Mouse (Mus musculus) myocyte (in vitro differentiated cells): ENCODE results near the gene Dupd1. TPM values are rescaled to one million over a fixed set of nuclear protein-coding genes. Genes with fewer than 3 reads are reported as not detected.

ENCODE experiments used
- H3K27me3 ChIP-seq: one replicate; pipeline ENCODE4 v1.6.1; 2011; ENCODE audit not compliant: control insufficient read depth, insufficient read depth, insufficient read length
- H3K36me3 ChIP-seq: one replicate; pipeline ENCODE4 v1.6.1; 2011; ENCODE audit not compliant: control insufficient read depth, insufficient read depth
- H3K4me2 ChIP-seq: one replicate; pipeline ENCODE4 v1.6.1; 2011; ENCODE audit warnings: low read depth, control low read depth
- H3K4me3 ChIP-seq: one replicate; pipeline ENCODE4 v1.5.1; 2011; ENCODE audit warnings: mild to moderate bottlenecking, control low read depth, moderate library complexity
- H3K79me2 ChIP-seq: one replicate; pipeline ENCODE4 v1.6.1; 2011; ENCODE audit not compliant: control insufficient read depth, insufficient read depth
- H3ac ChIP-seq: one replicate; pipeline ENCODE4 v1.6.1; 2011; ENCODE audit not compliant: control insufficient read depth, insufficient read length
- CEBPB ChIP-seq: IDR thresholded peaks from 2 replicates; pipeline ENCODE4 v1.6.1; 2011; ENCODE audit warnings: mild to moderate bottlenecking, moderate library complexity; ENCODE audit not compliant: poor library complexity, insufficient read depth, severe bottlenecking
- E2F4 ChIP-seq: IDR thresholded peaks from one replicate; pipeline ENCODE4 v1.6.1; 2011; ENCODE audit warnings: mild to moderate bottlenecking, control low read depth, moderate library complexity; ENCODE audit not compliant: insufficient read depth
- MAX ChIP-seq: IDR thresholded peaks from one replicate; pipeline ENCODE4 v1.6.1; 2011; ENCODE audit warnings: low read depth, mild to moderate bottlenecking, control low read depth
- MYOD1 ChIP-seq, 3 experiments: IDR thresholded peaks; one replicate each; pipeline ENCODE4 v1.6.1; 2011; ENCODE audit warnings: control low read depth in 2 of 3, low read depth in 2 of 3, mild to moderate bottlenecking in 2 of 3, moderate library complexity in 1 of 3; ENCODE audit not compliant: insufficient read length in 2 of 3, control insufficient read depth in 1 of 3
- MYOG ChIP-seq, 3 experiments: IDR thresholded peaks; one replicate each; pipeline ENCODE4 v1.6.1; 2011; ENCODE audit warnings: control low read depth in 2 of 3, low read depth in 2 of 3, mild to moderate bottlenecking in 2 of 3; ENCODE audit not compliant: insufficient read length in 2 of 3, control insufficient read depth in 1 of 3, insufficient read depth in 1 of 3
- POLR2A ChIP-seq: IDR thresholded peaks from one replicate; pipeline ENCODE4 v1.6.1; 2011; ENCODE audit warnings: low read depth, mild to moderate bottlenecking, control low read depth, moderate library complexity; ENCODE audit not compliant: insufficient read length
- POLR2AphosphoS2 ChIP-seq: IDR thresholded peaks from one replicate; pipeline ENCODE4 v1.6.1; 2011; ENCODE audit warnings: low read depth, control low read depth; ENCODE audit not compliant: insufficient read length
- REST ChIP-seq: IDR thresholded peaks from one replicate; pipeline ENCODE4 v1.6.1; 2011; ENCODE audit warnings: mild to moderate bottlenecking, control low read depth, moderate library complexity; ENCODE audit not compliant: insufficient read depth, insufficient read length
- SRF ChIP-seq: IDR thresholded peaks from one replicate; pipeline ENCODE4 v1.6.1; 2011; ENCODE audit warnings: low read depth; ENCODE audit not compliant: control insufficient read depth, insufficient read length
- TCF12 ChIP-seq: IDR thresholded peaks from one replicate; pipeline ENCODE4 v1.6.1; 2011; ENCODE audit warnings: mild to moderate bottlenecking, control low read depth; ENCODE audit not compliant: poor library complexity, insufficient read depth, severe bottlenecking
- TCF3 ChIP-seq: IDR thresholded peaks from one replicate; pipeline ENCODE4 v1.6.1; 2011; ENCODE audit warnings: low read depth, control low read depth; ENCODE audit not compliant: insufficient read length
- USF1 ChIP-seq: IDR thresholded peaks from one replicate; pipeline ENCODE4 v1.6.1; 2011; ENCODE audit warnings: low read depth, mild to moderate bottlenecking, control low read depth, moderate library complexity
- polyA plus RNA-seq: library from polyadenylated mRNA; unstranded; fragments of >200 nt; fragmentation: generic; extraction: Trizol; gene quantifications from one replicate; pipeline ENCODE4 v1.2.1, GENCODE M21; 2012; ENCODE audit warnings: missing spikeins

The Dupd1 gene
- polyA plus RNA-seq, 1 experiment, result 0.14 TPM

- Histone ChIP-seq H3ac (no peak overlapping the region), H3K27me3 (no peaks in the 10 kb centered on the region), H3K79me2 (no peaks in the 10 kb centered on the region), H3K36me3 (no peaks in the 10 kb centered on the region), H3K4me2 (peak overlapping the region; percentile 52), H3K4me3 (no peak overlapping the region)
- no peak for TF ChIP-seq TCF3
- TF ChIP-seq SRF, result no peak
- TF ChIP-seq CEBPB, result no peak
- TF ChIP-seq MYOD1 (IDR thresholded peaks at IDR 0.05; ENCODE audit: control insufficient read depth in 1 of 3, insufficient read length in 2 of 3, low read depth in 2 of 3), result peak in 2 of 3 experiments; percentile 76 to 89
- TF ChIP-seq USF1, result no peak
- no peak for TF ChIP-seq POLR2A
- TF ChIP-seq MAX, result no peak
- TF ChIP-seq TCF12, result no peak
- no peak for TF ChIP-seq E2F4
- TF ChIP-seq REST, result no peak
- no peak for TF ChIP-seq POLR2AphosphoS2
- peak; percentile 25 to 82 (median 36) for TF ChIP-seq MYOG (IDR thresholded peaks at IDR 0.05; ENCODE audit: control insufficient read depth in 1 of 3, insufficient read depth in 1 of 3, insufficient read length in 2 of 3, low read depth in 2 of 3)
Observed at GRCm38 (mm10) chr14:21742441-21742840, 28.1 kb upstream of the Dupd1 start.

GRCm38 (mm10) chr14:21741786-21742185 lies 27.4 kb upstream of the Dupd1 start:
- Histone ChIP-seq H3K79me2 (no peaks in the 10 kb centered on the region), H3K4me3 (no peak overlapping the region), H3K4me2 (peak overlapping the region; percentile 52), H3K27me3 (no peaks in the 10 kb centered on the region), H3K36me3 (no peaks in the 10 kb centered on the region), H3ac (no peak overlapping the region)
- TF ChIP-seq USF1, result no peak

- TF ChIP-seq CEBPB (no peak), MYOD1 (IDR thresholded peaks at IDR 0.05; ENCODE audit: control insufficient read depth in 1 of 3, insufficient read length in 2 of 3, low read depth in 2 of 3) (no peak), MAX (no peak)
- Histone ChIP-seq H3ac (no peak overlapping the region), H3K36me3 (no peaks in the 10 kb centered on the region), H3K79me2 (no peaks in the 10 kb centered on the region), H3K4me2 (peak overlapping the region; percentile 41), H3K27me3 (no peaks in the 10 kb centered on the region), H3K4me3 (no peak overlapping the region)
Observed at GRCm38 (mm10) chr14:21741314-21741713, 26.9 kb upstream of the Dupd1 start.

- Histone ChIP-seq H3K36me3 (no peaks in the 10 kb centered on the region), H3K4me2 (no peak overlapping the region), H3K27me3 (no peaks in the 10 kb centered on the region), H3ac (no peak overlapping the region), H3K4me3 (no peak overlapping the region), H3K79me2 (no peaks in the 10 kb centered on the region)
- no peak for TF ChIP-seq USF1
- no peak for TF ChIP-seq SRF
- no peak for TF ChIP-seq E2F4
- TF ChIP-seq REST, result no peak
- no peak for TF ChIP-seq POLR2A
- no peak for TF ChIP-seq MAX
- TF ChIP-seq CEBPB, result no peak
- no peak for TF ChIP-seq TCF12
Observed at GRCm38 (mm10) chr14:21740345-21740744, 26.0 kb upstream of the Dupd1 start.

GRCm38 (mm10) chr14:21733131-21733905 lies 18.9 kb upstream of the Dupd1 start:
- Histone ChIP-seq H3K4me3 (no peak overlapping the region), H3K36me3 (no peaks in the 10 kb centered on the region), H3K79me2 (no peaks in the 10 kb centered on the region), H3K27me3 (no peaks in the 10 kb centered on the region), H3K4me2 (no peak overlapping the region), H3ac (no peak overlapping the region)
- TF ChIP-seq E2F4 (no peak), CEBPB (no peak)

GRCm38 (mm10) chr14:21729936-21730335 lies 15.6 kb upstream of the Dupd1 start:
- no peak overlapping the region for H3K4me3 ChIP-seq
- no peak overlapping the region for H3K4me2 ChIP-seq
- H3K79me2 ChIP-seq, result no peaks in the 10 kb centered on the region
- no peak overlapping the region for H3ac ChIP-seq
- no peaks in the 10 kb centered on the region for H3K36me3 ChIP-seq
- TF ChIP-seq TCF12 (no peak), POLR2A (no peak), SRF (no peak), E2F4 (no peak), MYOD1 (IDR thresholded peaks at IDR 0.05; ENCODE audit: control insufficient read depth in 1 of 3, insufficient read length in 2 of 3, low read depth in 2 of 3) (no peak), CEBPB (no peak), MAX (no peak), POLR2AphosphoS2 (no peak), USF1 (no peak)
- no peaks in the 10 kb centered on the region for H3K27me3 ChIP-seq
